Mouse (Mus musculus): ENCODE measurements around the gene Rorc.

GRCm38 (mm10) chr3:94375146-94375545, 2.6 kb downstream of the Rorc start:
- TF ChIP-seq CTCF (IDR thresholded peaks at IDR 0.05) (no peak), EP300 (IDR thresholded peaks at IDR 0.05) (no peak)

Data from lung, postnatal 0 days (tissue).